Mouse (Mus musculus): ENCODE data around the gene Tmod4.

GRCm38 (mm10) chr3:95110911-95111726 lies 13.2 kb upstream of the Tmod4 start, which contains the start of gene Vps72:
- TF ChIP-seq CTCF (conservative IDR thresholded peaks at IDR 0.05 in 1 of 2, IDR thresholded peaks at IDR 0.05 in 1 of 2; ENCODE audit: low read depth in 2 of 2, low read length in 2 of 2) = no peak
- no peak for TF ChIP-seq RCOR1 (conservative IDR thresholded peaks at IDR 0.05; ENCODE audit: low read depth, low read length)
- TF ChIP-seq MAX (IDR thresholded peaks at IDR 0.05; ENCODE audit: low read length) = peak; percentile 58; the same call in 1 of the 2 replicates
- TF ChIP-seq MXI1 (IDR thresholded peaks at IDR 0.05; ENCODE audit: low read depth, low read length) = peak; percentile 67
- TF ChIP-seq POLR2A (IDR thresholded peaks at IDR 0.05; ENCODE audit: low read depth, low read length) = peak; percentile 82
- peak; percentile 83; the same call in 1 of the 2 replicates for TF ChIP-seq KAT2A (IDR thresholded peaks at IDR 0.05; ENCODE audit: insufficient replicate concordance, low read length)
- TF ChIP-seq E2F4 (IDR thresholded peaks at IDR 0.05; ENCODE audit: insufficient replicate concordance, low read depth, low read length) = no peak
- no peak for TF ChIP-seq MAZ (IDR thresholded peaks at IDR 0.05; ENCODE audit: low read depth, low read length)
- no peak for TF ChIP-seq EP300 (IDR thresholded peaks at IDR 0.05; ENCODE audit: low read length)
- TF ChIP-seq MYC (IDR thresholded peaks at IDR 0.05; ENCODE audit: low read depth, low read length) = peak; percentile 59; the same call in 1 of the 2 replicates
- no peak for TF ChIP-seq SMC3 (IDR thresholded peaks at IDR 0.05; ENCODE audit: low read depth, low read length)
- TF ChIP-seq TCF12 (IDR thresholded peaks at IDR 0.05; ENCODE audit: low read depth, low read length) = peak; percentile 63
- peak; percentile 75 for TF ChIP-seq NELFE (IDR thresholded peaks at IDR 0.05; ENCODE audit: low read depth, low read length)
- no peak for TF ChIP-seq ETS1 (conservative IDR thresholded peaks at IDR 0.05; ENCODE audit: low read depth, low read length)
